Mouse (Mus musculus) heart, postnatal 0 days (tissue): ENCODE measurements around the gene Abhd16a. TPM values are rescaled to one million over a fixed set of nuclear protein-coding genes. Genes with fewer than 3 reads are reported as not detected.
A peak's percentile ranks its signal among the peaks of the same experiment; 100 is the strongest.

Experiments
- ATAC-seq: fragments of 200-750 bp; cut with Nextera tagmentation; 2 replicates; pipeline ENCODE4 v1.8.0; 2017; ENCODE audit warnings: low read depth, moderate number of reproducible peaks, moderate library complexity; ENCODE audit not compliant: insufficient read depth
- DNase-seq: peaks from one replicate; pipeline ENCODE4 v3.0.0-alpha.2; 2016; ENCODE audit warnings: low spot score
- H3K27ac ChIP-seq: fragments of 300-500 bp; sonication (generic); 2 replicates; pipeline ENCODE4 v1.5.1; 2014; ENCODE audit warnings: low read depth, mild to moderate bottlenecking
- H3K27me3 ChIP-seq: fragments of 300-500 bp; sonication (generic); 2 replicates; pipeline ENCODE4 v1.6.1; 2014; ENCODE audit warnings: low read length, mixed read lengths; ENCODE audit not compliant: control insufficient read depth, insufficient read depth
- H3K36me3 ChIP-seq: fragments of 300-500 bp; sonication (generic); replicated peaks from 2 replicates; pipeline ENCODE4 v1.6.1; 2014; ENCODE audit warnings: low read length, mixed read lengths; ENCODE audit not compliant: control insufficient read depth, insufficient read depth
- H3K4me1 ChIP-seq: fragments of 300-500 bp; sonication (generic); 2 replicates; pipeline ENCODE4 v1.6.1; 2014; ENCODE audit warnings: antibody characterized with exemption; ENCODE audit not compliant: control insufficient read depth, insufficient read depth
- H3K4me2 ChIP-seq: fragments of 300-500 bp; sonication (generic); 2 replicates; pipeline ENCODE4 v1.6.1; 2014; ENCODE audit warnings: low read depth, mild to moderate bottlenecking, low read length, moderate library complexity
- H3K4me3 ChIP-seq: fragments of 300-500 bp; sonication (generic); 2 replicates; pipeline ENCODE4 v1.5.1; 2014; ENCODE audit warnings: low read depth, low read length
- H3K9ac ChIP-seq: fragments of 300-500 bp; sonication (generic); replicated peaks from 2 replicates; pipeline ENCODE4 v1.6.1; 2014; ENCODE audit warnings: low read depth, low read length, mixed read lengths
- H3K9me3 ChIP-seq: fragments of 300-500 bp; sonication (generic); replicated peaks from 2 replicates; pipeline ENCODE4 v1.6.1; 2016; ENCODE audit warnings: low read length; ENCODE audit not compliant: control insufficient read depth
- CTCF ChIP-seq: IDR thresholded peaks from 2 replicates; pipeline ENCODE4 v1.5.1; 2016; ENCODE audit warnings: antibody characterized with exemption, control low read depth, low read depth
- EP300 ChIP-seq: IDR thresholded peaks from 2 replicates; pipeline ENCODE4 v1.6.1; 2016; ENCODE audit warnings: antibody characterized with exemption, low read depth
- WGBS: fragments of 180-500 bp; shearing (Covaris S2); extraction: QIAGEN DNeasy Blood & Tissue Kit; methylation state at CpG from one replicate; pipeline ENCODE4 v1.1.7; 2014; 5-methylcytosine and 5-hydroxymethylcytosine counted together
- polyA plus RNA-seq: library from polyadenylated mRNA; unstranded; fragments of >200 nt; fragmentation: Nextera tagmentation; extraction: Ambion mirVana; gene quantifications from 2 replicates; pipeline ENCODE4 v1.2.1, GENCODE M21; 2015
- total RNA-seq: library from RNA; depleted of rRNA; stranded (reverse); fragments of >200 nt; gene quantifications from 2 replicates; pipeline ENCODE4 v1.2.3, GENCODE M21; 2014; ENCODE audit warnings: low replicate concordance

Gene Abhd16a
- total and polyA plus RNA-seq, 2 experiments from 2014 or later = 73.2 to 74.3 TPM

DNA sequence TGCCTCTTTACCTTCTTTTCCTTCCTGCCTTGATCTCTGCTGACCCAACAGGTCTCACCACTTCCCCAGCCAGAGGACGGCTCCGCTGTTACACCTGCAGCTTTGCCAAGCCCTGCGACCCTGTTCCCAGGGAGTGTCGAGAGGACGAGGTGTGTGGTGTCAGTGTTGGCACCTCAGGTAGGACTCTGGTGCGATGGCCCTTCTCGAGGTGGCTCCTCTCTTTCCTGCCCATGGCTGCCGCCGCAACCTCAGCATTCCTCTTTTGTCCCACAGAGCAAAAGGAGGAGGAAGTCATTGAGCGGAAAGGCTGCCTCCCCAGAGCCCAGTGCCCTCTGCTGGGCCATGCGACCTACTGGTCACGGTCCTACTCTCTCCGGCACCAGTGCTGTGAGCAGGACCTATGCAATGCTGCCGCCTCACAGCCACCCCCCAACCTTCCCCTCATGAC is 11.3 kb upstream of the Abhd16a start, which contains the start of gene Ly6g6d:
TSS of gene Ly6g6d (minus strand) at position 280 of the 448 bp plus-strand sequence.
- Histone ChIP-seq H3K4me2 (peak within 1 kb of the TSS; percentile 58), H3K4me3 (peak within 1 kb of the TSS; percentile 36), H3K27me3 (no peaks in the 10 kb centered on the region; the same call in 1 of the 2 replicates), H3K27ac (no peak within 1 kb of the TSS), H3K9me3 (no peaks in the 10 kb centered on the region), H3K36me3 (no peaks in the 10 kb centered on the region), H3K4me1 (peaks cover 15% of the 10 kb centered on the region; the same call in 1 of the 2 replicates), H3K9ac (peak within 1 kb of the TSS; percentile 51)
- 11% methylated on average over 14 of the region's 14 CpGs for WGBS
- DNase-seq (peak; percentile 73), ATAC-seq (peak; percentile 82)
- TF ChIP-seq CTCF (peak; percentile 62), EP300 (no peak)

DNA sequence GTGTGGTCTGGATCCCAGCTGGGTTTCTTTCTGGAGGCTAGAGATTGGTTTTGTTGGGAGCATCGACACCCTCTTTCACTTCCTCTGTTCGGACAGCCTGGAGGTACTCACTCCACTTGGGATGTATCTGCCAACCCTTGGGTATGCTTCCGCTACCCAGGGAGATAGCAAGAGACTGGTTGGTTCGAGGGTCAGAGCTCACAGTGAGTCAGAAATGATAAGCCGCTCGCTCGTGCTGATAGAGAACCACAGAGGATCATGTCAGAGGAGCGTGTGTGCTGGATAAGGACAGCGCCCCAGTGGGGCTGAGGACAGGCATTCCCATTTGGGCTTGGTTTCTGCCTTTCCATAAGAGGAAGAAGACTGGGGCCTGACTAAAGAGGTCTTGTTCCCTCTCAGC is 9.3 kb upstream of the Abhd16a start:
- Histone ChIP-seq H3K4me2 (peak overlapping the region; percentile 42), H3K4me1 (peaks cover 15% of the 10 kb centered on the region; the same call in 1 of the 2 replicates), H3K27ac (no peak overlapping the region), H3K27me3 (no peaks in the 10 kb centered on the region; the same call in 1 of the 2 replicates), H3K9me3 (no peaks in the 10 kb centered on the region), H3K4me3 (no peak overlapping the region), H3K9ac (no peak overlapping the region), H3K36me3 (no peaks in the 10 kb centered on the region)
- DNase-seq (no peak), ATAC-seq (0 out of 2 replicates have a peak, but pooled peaks have one; percentile 24)
- WGBS = 10% methylated on average over 9 of the region's 9 CpGs
- TF ChIP-seq EP300 = no peak
- peak; percentile 18; the same call in 1 of the 2 replicates for TF ChIP-seq CTCF

DNA sequence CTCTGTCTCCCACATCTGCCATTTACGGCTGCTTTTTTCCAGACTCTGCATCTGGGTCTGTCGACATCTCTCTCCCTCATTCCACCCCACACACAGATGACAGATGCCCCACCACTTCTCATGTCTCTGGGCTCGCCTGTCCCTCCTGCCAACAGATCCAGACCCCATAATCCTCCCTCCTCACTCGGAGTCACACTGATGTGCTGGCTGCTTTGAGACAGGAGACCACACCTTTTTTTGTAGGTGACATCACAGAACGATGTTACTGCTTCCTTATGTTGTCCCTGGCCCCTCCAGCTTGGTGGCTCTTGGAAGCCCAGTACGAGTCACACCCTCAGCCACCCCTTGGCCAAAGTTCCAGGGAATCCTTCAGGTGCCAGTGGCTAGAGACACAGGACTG is 8.8 kb upstream of the Abhd16a start:
- 34% methylated on average over 6 of the region's 6 CpGs for WGBS
- no peaks in the 10 kb centered on the region; the same call in 1 of the 2 replicates for H3K27me3 ChIP-seq
- H3K9ac ChIP-seq = no peak overlapping the region
- H3K36me3 ChIP-seq = no peaks in the 10 kb centered on the region
- no peak for DNase-seq
- ATAC-seq = no peak
- H3K4me3 ChIP-seq = no peak overlapping the region
- H3K4me2 ChIP-seq = peak overlapping the region; percentile 42; the same call in 1 of the 2 replicates
- H3K4me1 ChIP-seq = peaks cover 15% of the 10 kb centered on the region; the same call in 1 of the 2 replicates
- H3K27ac ChIP-seq = no peak overlapping the region
- TF ChIP-seq EP300 = no peak
- no peak for TF ChIP-seq CTCF
- H3K9me3 ChIP-seq = no peaks in the 10 kb centered on the region

DNA sequence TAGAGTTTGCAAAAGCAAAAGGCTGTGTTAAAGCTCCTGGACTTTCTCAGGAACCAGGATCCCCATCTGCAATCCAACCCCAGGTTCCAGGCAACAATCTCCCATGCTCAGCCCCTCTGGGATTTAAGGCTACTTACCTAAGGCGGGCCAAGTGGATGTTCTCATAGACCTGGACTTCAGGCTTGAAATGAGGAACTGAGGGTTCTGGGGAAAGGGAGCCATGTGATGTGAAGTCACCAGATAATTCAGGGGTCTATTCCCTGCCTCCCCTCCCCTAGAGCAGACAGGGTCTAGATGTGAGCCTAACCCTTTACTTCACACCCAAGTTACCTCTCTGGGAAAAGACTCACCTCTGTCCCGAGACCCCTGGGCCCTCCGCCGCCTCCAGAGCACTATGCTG is 8.4 kb upstream of the Abhd16a start:
- ATAC-seq (no peak), DNase-seq (no peak)
- Histone ChIP-seq H3K9me3 (no peaks in the 10 kb centered on the region), H3K4me3 (no peak overlapping the region), H3K27me3 (no peaks in the 10 kb centered on the region; the same call in 1 of the 2 replicates), H3K9ac (no peak overlapping the region), H3K36me3 (no peaks in the 10 kb centered on the region), H3K4me1 (peaks cover 15% of the 10 kb centered on the region; the same call in 1 of the 2 replicates), H3K4me2 (no peak overlapping the region), H3K27ac (no peak overlapping the region)
- TF ChIP-seq EP300 (no peak), CTCF (no peak)
- WGBS = 90% methylated on average over 4 of the region's 4 CpGs

DNA sequence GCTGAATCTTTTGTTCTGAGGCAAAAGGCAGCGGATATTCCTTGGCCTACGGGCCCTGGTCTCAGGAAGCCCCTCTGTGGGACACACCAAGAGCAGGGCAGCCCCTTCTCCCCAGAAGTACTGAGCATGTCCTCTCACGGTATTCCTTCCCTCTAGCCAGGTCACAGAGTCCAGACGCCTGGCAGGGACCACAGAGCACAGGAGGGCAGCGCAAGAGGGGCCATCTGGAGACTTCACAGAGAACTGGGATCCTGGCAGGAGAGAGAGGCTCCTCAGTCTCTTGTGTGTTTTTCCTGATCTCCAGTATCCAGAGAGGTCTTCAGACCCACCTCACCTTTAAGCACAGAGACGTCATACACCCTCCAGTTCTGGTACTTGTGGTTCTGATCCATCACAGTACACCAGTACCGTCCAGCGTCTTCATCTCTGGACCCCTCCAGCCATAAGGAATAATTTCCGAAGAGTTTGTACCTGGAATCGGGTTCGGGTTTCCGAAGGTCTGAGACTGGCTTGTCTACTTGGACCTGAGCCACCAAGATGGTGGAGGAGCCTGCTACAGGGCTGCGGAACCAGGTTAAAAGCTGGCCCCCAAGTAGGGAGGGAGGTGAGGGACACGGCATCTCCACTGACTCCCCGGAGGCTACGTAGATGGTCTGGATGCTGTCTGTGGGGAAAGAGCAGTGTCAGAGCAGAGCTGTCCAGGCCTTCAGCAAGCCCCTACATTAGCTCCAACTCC is 6.1 kb upstream of the Abhd16a start:
- ATAC-seq (no peak), DNase-seq (no peak)
- Histone ChIP-seq H3K36me3 (no peaks in the 10 kb centered on the region), H3K27ac (no peak overlapping the region), H3K27me3 (no peaks in the 10 kb centered on the region; the same call in 1 of the 2 replicates), H3K4me2 (no peak overlapping the region), H3K4me3 (no peak overlapping the region), H3K4me1 (0 out of 2 replicates have a peak, but pooled peaks cover 5% of the 10 kb centered on the region), H3K9ac (no peak overlapping the region), H3K9me3 (no peaks in the 10 kb centered on the region)
- WGBS = 77% methylated on average over 16 of the region's 16 CpGs
- TF ChIP-seq CTCF = no peak
- no peak for TF ChIP-seq EP300
